Mouse (Mus musculus) spleen, adult 18-20 months (tissue): ENCODE data around the gene Cacna2d1.

ENCODE experiments used
- DNase-seq, 2 experiments: peaks; one replicate each; pipeline ENCODE4 v3.0.0; 2022; ENCODE audit warnings: mixed read lengths in 2 of 2

Gene Cacna2d1

DNA sequence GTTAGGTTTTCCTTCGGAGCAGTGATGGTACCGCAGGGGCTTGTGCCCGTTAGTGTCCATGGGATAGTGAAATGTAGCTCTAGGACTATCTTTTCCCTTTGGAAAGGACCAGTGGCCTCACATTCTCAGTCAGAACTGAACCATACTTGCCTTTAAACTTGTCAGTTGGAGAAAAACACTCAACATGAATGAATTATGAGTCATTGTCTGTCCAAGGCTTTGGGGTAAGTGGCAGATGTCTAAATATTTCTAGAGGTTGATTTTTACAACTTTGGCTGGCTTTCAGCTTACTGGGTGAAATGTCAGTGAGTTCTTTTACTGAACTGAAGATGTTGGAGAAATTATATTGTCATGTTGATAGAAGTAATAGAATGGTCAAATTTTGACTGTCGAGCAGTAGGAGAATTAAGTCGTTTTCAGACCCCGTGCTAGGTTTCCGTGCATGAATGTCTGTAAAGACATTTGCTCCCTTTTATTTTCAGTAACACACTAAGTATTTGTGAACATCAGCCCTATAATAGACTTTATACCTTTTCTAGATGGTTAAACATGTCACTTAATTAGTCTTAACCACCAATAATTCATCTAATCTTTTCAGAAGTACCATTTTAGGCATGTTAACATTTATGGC, 50.9 kb downstream of the Cacna2d1 start:
- DNase-seq: no peak

DNA sequence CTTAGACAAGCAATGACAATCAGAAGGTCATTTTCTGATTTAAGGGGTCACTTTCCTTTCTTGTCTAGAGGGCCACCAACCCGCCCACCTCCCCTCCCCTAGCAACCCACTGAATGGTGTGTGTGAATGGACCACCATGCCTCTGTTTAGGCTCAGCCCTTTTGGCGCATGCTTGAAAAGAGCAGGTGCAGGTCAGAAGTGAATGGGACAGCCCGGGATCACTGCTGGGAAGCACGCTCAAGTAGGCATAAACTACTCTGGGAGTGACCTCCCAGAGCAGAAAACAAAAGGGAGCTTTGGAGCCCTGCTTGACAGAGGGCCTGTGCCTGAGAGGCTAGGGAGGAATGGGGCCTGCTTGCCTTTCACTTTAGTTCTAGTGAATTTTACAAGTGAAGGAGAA, 51.4 kb downstream of the Cacna2d1 start:
- no peak for DNase-seq

DNA sequence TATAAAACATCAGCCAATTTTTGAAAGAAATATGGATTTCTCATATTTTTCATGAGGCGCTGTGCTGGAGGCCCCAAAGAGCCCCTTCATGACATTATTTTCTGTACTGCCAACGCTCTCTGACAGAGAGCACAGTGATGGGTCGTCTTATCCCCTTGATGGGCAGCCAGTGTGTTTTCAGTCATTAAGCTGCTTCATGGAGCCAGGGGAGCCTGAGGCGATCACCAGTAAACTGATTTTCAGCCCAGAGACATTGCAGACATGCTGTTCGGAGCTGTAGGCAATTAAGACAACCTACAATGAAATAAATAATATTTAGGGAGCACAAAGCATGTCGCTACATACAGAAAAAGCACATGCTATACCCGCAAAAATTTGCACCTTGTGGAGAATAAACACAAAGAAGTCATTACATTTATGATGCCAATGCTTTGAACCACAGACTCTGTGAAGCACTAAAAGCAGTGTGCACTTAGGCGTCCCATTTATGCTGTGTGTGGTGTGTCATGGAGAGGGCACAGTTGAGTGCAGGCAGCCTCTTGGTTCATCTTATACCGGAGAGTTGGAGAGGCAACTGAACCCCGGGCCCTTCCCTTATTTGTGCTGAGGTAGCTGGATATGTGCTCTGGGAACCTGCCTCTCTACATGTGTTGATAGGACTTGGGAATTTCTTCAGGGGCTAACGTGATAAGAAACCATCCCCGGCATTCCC, 57.1 kb downstream of the Cacna2d1 start:
- no peak for DNase-seq

DNA sequence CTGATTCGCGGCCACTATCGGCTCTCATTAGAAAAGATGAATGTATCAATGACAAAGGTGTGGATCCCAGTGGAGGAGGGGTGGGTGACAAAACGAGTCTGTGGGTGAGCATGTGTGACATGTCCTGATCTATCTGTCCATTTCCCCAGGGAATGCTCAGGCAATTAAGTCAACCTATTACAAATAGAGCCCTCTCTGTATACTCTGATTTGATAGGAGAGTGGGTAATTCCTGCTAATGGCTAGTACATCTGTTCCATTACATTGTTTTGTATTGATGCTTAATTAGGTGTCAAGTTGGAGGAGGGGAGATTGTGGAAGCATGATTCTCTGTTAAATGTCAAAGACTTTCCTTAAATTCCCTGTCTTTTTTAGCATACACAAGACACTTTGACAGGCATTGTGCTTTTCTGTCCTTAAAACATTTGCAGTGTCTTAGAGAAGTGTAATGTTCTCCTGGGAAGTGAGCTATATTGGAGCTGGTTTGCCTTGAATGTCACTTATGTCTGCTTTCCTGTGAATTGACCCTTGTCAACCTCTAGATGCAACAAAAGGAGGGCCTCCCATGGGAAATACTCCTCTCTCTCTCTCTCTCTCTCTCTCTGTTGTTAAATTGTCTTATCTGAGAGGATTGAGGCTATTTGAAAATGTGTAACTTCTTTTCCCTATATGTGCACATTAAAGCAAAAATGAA, 58.9 kb downstream of the Cacna2d1 start:
- DNase-seq: no peak

DNA sequence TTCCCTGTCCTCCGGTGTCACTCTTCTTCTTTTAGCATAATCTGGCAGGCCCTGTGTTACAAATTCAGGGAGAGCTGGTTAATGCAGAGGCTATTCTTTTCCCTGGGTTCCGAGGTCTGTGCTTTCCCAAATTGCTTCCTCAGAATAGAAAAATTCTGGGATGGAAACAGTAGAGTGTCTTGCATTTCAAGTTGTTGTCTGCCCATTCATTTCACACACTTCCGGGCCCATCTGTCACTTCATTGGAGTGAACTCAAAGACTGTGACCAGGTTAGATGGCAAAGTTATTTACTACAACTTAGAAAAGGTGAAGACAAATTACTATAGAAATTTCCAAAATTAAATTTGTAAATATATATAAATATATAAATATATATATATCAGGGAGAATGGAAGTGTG, 62.7 kb downstream of the Cacna2d1 start:
- DNase-seq: no peak

DNA sequence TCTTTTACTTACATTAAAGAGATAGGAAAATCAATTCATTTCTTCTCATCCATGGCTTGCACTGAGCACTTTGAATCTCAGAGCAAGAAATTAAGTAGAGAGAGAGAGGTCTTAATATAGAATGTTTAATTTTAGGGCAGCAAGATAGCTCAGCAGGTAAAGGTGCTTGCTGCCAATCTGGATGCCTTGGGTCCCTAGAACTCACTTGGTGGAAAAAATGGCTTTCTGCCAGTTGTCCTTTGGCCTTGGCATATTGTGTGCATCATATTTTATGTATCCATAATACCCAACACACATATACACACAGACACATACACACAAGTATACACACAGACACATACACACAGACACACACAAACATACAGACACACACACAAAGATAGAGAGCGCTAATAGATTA, 63.3 kb downstream of the Cacna2d1 start:
- DNase-seq: no peak

DNA sequence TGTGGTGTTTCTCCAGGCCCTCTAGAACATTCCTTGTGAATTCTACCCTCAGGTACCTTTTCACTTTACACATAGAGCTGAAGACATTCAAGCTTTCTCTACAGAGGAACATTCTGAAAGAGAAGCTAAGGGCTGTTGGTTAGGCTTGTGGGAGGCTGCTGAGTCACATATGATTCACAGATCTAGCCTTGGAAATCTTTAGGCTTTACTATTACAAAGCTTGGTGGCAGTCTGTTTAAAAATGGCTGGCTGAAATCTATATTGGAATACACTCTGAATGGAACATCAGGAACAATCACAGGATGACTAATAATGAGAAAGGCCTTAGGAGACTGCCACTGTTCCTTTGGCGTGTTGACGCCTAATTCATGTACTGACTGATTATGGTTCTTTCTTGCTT, 66.4 kb downstream of the Cacna2d1 start:
- no peak for DNase-seq

DNA sequence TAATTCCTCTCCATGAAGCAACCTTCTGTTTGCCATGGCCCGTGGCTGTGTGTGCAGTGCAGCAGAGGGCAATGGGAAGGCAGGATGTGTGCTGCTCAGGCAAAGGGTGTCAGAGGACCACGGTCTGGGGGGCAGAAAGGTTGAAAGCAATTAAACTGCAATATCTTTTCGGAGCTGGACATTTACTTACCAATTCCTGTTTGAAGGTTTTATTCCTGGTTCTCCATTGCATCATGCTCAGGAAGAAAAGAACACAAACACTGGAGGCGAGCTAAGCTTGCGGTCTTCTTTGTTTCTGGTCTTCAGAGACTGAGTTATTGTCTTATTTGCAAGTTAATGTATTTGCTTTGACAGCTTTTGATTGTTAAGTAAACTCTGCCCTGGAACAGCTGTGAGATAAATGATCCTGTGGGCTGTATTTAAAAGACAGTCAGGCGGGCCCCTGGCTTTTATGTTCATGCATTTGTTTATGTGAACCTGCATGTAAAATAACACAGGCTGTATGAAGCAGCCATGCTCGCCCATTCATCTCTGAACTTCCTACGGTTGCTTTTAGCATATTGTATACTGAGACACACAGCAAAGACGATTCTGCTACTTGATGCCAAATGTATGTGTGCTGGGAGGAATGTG, 68.1 kb downstream of the Cacna2d1 start:
- DNase-seq: no peak

DNA sequence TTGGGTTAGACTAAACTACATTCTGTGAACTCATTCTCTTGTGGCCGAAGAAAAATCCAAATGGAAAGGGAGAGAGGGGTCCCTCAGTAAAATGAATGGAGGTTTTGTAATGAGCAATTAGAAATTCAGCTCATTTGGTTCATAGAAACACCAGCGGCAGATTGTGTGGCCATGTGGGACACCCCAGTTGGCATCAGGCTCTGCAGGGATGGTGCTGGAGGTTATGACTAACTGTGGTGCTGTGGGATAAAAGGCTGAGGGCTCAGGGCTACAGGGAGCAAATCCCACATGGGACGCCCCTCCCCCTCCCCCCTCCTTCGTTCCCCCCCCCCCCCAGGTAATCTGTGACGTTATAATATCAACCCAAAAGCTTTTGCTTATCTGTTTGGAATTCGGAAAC, 69.8 kb downstream of the Cacna2d1 start:
- DNase-seq: no peak

DNA sequence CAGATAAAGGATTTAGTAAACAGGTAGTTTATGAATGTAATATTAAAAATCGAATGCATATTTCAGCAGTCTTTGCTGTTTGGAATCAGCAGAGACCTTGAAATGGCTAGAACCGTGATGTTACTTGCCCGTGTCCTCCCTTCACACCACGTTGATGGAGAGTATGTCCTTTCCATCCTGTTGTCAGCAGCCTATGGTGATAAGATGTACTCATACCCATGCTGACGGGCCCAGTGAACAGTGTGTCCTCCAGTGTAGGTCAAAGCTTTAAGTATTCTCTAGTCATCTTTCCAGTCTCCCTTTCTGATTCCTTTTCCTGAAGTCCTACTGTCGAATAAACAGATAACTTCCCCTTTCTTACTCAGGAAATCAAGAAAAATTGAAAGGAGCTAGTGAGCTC, 72.5 kb downstream of the Cacna2d1 start:
- no peak for DNase-seq

DNA sequence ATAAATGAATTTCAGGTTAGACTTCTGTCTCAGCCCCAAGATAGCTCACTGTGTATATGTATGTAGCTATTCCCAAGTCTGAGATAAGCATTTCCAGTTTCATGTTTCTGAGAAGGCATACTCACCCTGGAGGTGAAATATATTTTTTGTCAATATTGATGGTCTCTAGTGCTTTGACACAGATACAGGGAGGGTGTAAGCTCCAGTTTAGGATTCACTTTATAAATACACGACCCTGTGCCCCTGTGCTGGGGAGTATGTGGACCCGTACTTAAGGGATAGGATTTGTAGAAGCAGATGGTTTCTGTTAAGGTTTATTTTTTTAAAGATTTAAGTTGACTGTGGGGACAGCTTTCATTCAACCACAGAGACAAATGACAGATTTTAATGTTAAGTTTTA, 79.2 kb downstream of the Cacna2d1 start:
- DNase-seq: no peak

DNA sequence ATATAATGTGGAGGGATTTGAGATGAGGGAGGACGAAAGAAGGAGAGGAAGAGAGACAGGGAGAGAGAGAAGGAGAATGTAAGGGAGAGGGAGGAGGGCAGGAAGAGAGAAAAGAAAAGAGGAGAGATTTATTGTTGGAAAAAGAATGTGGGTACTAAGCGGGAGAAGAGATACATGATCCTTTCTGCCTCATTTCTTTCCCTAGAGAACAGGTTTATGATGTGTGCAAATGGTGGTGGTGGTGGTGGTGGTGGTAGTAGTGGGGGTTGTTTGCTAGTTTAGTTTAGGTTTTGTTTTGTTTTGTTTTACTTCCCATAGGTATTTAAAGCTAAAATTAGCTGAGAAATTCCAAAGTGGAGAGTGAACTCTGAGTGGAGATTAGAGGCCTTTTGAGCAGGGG, 79.9 kb downstream of the Cacna2d1 start:
- no peak for DNase-seq

DNA sequence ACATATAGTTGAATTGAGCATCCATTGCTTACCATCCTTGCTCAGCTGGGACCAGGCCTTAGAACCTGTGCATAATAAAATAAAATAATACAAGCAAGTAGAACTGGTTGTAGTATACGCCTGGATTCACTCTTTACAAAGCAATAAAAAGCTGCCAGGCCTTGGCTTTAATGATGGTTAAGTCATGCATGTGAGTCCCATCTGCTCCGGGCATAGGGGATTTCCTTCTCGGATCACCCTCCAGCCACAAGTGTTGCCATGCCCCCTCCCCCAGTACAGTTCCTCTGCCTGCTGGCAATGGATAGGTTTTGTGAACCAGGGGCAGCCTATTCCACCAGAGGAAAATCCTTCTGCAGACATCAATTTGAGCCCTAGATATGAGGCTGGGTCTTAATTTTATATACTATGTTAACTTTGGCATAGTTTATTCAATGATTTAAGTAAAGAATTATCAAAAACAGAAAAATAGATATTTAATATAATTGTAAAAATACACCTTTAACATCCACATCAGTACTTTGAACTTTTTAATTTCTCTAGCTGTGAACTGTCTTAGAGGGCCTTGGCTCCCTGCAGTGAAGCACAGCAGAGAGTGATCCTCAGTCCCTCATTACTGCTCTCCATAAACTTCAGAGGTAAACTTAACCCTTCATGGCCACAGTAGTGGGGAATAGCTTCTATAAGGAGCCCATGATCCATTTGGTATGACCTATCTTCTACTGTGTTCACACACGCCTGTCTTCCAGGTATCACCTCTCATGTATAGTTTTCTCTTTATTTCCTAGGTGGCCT, 90.3 kb downstream of the Cacna2d1 start:
- DNase-seq: no peak

DNA sequence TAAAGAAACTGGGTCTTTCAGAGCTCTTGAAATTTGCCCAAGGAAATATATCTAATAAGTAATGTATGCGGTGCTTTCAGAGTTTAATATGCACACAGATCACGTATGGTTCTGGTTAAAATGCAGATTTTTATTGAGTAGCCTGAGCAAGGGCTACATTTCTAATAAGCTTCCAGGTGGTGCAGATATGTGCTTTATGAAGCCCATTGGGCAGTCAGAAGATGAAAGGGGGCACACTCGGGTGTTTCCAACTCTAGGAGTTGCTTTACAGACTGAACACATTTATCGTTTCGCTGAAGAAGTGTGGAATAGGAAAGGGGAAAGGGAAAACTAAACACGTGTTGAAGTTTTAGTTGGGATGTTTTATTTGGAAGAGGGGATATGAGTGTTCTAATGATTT, 94.4 kb downstream of the Cacna2d1 start:
- DNase-seq: no peak

DNA sequence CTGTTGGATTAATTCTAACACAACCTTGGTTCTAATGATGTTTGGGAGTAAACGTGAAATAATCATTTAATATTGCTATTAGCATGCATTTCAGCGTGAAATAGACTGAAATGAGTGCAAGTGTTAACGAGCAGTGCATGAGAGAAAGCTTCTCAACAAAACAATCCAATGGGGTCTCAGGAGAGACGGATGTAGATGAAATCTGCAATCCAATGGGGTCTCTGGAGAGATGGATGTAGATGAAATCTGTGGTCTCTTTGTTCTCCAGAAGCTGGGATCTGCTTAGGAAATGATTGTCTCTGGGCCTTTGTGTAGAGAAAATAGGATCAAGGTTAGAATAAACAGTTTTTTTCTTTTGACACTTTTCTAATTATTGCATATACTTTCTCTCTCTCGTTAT, 95.0 kb downstream of the Cacna2d1 start:
- no peak for DNase-seq

DNA sequence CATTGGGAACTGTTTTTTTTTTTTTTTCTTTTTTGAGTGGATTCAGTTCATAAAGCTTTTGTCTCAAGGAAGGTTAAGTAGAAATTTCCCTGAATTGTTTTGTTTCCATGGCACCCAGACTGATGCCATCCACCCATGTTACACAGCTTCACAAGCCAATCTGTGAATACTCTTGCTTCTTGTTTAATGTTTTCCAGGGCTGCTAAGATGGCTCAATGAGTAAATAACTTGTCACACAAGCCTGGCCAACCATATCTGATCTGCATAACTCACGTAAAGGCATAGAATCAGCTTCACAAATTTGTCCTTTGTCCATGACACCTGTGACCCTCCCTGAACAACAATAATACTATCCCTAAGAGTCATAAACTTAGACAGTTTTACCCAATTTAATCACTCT, 99.1 kb downstream of the Cacna2d1 start:
- no peak for DNase-seq

DNA sequence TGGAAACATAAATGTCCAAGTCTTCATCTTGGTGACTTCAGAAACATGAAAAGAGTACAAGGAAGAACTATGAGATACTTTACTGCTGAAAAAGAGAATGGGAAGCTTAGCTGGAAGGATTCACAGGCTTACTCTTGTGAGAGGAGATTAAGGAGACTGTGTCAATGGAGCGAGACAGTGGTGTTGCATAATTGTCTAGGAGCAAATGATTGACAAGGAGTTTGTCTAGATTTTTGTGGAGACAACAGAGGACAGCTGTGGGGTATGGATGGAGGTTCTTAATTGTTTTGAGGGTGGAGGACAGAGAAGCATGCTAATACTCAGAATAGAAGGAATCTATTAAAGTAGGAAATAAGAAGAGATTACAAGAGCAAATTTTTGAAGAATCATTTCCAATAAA, 100.8 kb downstream of the Cacna2d1 start:
- DNase-seq: no peak

DNA sequence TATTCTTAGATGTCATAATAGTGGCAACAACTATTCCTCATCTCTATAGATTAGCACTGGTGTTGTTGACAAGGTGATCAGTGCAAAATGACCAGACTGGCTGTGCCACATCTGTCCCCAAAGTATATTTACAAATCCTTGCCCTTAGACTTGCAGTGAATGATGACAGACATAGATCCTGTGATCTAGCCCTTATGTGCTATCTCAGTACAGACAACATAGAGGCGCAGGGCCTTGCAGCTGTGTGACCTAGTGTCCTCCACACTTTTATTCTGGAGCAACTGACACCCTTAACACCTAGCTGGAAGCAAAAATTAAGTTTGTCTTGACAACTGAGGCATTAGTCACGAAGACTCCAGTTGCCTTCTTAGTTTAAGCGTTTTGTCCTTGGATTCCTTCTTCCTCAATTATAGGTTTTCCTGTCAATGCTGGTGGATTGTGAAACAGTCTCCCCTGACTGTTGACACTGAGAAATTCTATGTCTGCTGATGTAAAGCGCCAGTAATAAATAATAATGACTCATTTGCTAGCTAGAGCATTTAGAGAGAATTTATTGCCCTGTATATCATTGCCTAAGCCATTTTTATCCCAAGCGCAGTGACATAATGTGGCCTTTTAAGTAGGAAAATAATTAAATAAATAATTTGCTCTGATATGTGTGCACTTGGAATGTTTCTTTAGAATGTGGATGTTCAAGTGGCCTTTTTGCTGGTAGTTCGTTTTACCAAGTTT, 110.8 kb downstream of the Cacna2d1 start:
- DNase-seq: no peak

DNA sequence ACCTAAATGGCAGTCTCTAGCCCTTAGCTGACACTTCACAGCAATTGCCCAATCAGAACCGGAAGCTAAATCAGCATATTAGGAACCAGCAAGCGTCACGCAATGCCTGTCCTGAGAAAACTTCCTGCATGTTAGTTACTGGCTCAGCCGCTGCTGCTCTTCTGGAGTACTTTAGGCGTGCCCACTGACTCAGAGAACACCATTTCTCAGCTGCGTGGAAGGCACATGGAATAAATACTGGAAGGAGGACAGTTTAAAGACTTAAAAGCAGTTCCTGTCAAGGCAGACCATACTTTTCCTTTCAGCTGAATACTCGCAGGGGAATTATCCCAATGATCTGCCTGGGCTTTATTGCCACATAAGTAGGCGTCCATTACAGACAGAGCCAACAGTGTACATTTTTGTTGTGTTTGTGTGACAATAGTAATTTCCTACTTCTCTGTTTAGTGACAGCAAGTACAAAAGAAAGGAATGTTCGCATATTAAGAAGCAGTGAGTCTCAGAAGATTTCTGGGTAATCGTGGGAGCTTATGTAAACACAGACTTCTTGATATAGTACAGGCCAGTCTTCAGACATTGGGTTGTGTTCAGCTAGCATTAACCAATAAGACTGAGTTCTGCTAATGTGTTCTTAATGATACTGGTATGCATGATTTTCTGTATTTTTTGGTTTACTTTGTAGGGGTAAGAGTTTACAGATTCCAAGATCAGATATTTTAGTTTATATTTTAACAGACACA, 113.1 kb downstream of the Cacna2d1 start:
- no peak for DNase-seq

DNA sequence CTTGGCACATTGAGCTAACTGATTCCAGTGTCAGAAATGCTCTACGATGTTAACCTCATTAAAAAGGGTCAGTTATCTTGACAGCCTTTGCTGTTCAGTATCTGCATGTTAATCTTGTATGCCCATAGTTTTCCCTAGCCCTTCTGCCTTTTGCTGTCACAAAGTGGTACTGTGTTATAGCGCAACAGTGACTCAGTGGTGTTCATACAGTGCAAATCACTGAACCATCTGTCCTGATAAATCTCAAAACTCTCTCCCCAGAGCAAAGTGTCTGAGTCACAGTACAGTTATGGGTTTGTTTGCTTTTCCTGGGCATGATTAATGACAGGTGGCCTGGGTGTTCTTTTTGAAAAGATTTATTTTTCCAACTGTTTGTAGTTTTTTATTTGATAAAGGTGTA, 122.3 kb downstream of the Cacna2d1 start:
- DNase-seq: no peak

DNA sequence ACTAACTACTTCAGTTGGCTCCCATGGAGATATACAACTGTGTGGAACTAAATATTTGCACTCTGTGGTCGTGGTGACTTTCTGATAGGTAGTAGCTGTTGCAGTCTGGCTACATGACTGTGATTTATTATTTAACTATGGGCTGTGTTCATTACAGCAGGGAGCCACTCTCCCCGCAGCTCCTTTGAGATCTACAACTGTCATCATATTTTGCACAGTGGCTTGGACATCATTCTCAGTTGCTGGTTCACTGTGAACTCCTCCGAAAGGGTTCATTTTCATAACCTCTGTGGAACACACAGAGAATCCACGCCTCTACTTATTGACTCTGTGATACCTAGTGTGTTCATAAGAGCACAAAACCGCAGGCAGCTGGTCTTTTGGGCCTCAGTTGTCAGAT, 128.3 kb downstream of the Cacna2d1 start:
- no peak for DNase-seq

DNA sequence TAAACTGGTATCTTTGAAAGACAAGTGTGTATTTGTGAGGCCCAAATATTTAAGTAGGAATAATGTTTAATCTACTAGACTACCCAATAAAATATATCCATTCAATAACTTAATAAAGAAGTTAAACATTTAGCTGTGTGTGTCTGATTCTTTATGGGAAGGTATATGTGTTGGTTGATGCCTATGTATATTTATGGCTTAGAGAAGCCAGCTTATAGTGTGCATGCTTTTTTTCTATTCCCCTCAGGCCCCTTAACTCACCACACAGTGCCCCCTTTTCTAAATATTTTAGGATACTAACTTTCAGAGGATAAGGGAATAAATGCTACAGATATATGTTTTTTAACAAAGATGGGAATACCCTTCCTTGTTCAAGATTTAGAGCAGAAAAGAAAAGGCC, 128.8 kb downstream of the Cacna2d1 start:
- no peak for DNase-seq
